Mouse (Mus musculus): ENCODE data around the gene Lbhd1.

DNA sequence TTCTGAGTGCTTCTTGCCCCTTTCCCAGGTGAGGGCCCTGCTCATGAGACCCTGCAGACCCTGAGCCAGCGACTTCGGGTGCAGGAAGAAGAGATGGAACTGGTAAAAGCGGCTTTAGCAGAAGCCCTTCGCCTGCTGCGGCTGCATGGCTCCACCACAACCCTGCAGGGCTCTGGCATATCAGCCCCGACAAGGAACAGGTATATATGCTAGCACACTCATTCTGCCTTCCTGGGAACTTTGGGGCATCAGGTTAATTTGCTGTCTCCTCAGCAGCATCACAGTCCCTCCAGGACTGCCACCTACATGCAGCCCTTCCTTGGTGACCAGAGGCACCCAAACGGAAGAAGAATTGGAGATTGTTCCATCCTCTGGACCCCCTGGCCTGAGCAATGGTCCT, 47.2 kb downstream of the Lbhd1 start:
- TF ChIP-seq CTCF (IDR thresholded peaks at IDR 0.05; ENCODE audit: borderline replicate concordance, insufficient read depth, low read length) = no peak
- TF ChIP-seq POLR2A (IDR thresholded peaks at IDR 0.05; ENCODE audit: low read depth, low read length) = no peak

All from embryonic fibroblast, embryonic 13.5 days (primary cell).